Mouse (Mus musculus): Measurements from ENCODE around the gene 6030408B16Rik.

Gene 6030408B16Rik

DNA sequence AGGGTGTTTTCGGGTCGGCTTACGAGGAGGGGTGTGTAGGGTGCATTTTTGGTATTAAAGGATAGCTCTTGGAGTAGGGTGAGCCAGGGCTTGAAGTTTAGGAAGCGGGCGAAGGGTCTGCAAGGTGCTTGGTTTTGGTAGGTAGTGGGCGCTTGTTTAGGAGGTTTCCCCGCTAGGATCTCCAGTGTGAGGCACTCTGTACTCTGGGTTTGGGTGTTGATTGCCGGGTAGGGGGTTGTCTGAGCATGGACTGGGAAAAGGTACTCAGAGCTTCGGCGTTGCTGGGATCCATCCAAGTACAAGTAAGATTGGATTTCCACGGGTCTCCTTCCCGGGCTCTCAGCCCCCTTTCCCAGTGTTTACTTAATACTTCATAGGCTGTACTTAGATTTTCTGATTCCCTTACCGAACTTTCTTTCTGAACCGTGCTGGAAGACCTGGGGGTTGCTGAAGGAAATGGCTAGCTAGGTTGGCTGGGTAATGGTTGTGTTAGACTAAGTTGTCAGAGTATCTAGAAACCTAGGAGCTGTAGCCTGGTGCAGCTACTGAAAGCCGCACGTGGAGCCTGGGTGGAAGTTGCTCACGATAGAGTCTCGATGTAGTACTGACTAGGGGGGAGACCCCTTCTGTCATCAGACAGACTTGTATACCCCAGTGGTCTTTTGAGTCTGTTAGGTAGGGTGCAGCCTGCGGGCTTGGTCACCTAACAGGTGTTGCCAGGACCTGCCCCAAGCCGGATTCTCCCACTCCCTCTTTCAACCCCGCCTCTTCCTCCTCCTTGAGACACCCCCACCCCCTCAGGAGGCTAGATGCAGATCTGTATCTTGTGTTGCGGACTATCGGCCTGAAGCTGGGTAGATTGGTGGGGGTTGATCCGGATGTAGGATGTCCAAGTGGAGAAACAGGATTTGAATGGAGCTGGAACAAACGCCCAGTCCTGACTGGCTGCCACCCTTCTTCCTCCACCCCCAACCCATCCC, 25.7 kb upstream of the 6030408B16Rik start:
- DNase-seq: peak; percentile 47 to 52

DNA sequence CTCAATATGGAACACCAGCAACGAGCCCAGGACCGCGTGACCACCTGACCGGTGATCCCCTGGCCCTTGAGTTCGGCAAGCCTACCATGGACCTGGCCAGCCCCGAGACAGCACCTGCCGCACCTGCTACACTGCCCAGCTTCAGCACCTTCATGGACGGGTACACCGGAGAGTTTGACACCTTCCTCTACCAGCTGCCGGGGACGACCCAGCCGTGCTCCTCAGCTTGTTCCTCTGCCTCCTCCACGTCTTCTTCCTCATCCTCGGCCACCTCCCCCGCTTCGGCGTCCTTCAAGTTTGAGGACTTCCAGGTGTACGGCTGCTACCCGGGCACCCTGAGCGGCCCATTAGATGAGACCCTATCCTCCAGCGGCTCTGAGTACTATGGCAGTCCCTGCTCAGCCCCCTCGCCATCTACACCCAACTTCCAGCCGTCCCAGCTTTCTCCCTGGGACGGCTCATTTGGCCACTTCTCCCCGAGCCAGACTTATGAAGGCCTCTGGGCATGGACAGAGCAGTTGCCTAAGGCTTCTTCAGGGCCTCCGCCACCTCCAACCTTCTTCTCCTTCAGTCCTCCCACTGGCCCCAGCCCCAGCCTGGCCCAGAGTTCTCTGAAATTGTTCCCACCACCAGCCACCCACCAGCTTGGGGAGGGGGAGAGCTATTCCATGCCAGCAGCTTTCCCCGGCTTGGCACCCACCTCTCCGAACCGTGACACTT, 22.8 kb upstream of the 6030408B16Rik start:
- DNase-seq: no peak

DNA sequence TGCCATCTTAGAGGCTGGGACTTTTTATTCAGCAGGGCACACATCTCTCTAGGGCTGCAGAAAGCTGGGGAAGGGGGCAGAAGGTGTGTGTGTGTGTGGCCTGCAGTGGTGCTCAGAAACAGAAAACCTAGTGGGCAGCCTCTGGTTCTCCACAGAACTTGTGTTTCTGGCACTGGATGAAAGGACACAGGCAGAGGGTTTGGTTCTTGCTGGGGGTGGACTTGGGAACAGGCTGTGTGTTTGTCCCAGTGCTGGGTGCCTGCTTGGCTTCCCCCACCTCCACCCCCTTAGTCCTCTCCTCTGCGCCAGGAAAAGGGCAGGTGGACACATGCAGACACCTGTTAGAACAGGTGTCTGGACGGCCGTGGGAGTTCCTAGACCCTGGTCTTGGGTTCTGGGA, 21.9 kb upstream of the 6030408B16Rik start:
- DNase-seq: no peak

DNA sequence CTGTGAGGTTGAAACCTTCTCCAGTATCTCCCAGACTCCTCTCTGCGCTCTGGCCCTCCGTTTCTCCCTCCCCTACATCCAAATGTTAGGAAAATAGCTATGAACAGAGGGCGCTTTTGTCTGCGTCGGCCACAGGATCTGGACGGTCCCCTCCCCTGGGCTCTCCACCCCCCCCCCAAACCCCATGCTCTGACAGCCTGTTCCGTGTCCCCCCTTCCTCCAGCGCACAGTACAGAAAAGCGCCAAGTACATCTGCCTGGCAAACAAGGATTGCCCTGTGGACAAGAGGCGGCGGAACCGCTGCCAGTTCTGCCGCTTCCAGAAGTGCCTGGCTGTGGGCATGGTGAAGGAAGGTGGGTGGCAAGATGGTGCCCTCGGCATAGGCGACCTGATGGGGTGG, 21.5 kb upstream of the 6030408B16Rik start:
- no peak for DNase-seq

DNA sequence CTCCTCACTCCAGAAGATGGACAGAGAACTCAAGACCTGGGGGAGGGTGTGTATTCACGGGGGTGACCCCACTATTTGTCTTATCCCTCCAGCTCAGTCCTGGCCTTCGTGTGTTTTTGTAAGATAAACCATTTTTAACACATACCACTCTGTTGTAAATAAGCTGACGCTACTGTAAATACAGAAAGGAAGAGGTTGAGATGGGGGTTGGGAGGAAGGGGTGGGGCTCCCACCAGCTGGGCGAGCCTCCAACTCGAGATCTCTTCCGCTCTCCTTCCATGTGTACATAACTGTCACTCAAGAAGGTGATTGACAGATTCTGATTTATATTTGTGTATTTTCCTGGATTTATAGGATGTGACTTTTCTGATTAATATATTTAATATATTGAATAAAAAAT, 18.6 kb upstream of the 6030408B16Rik start:
- no peak for DNase-seq

DNA sequence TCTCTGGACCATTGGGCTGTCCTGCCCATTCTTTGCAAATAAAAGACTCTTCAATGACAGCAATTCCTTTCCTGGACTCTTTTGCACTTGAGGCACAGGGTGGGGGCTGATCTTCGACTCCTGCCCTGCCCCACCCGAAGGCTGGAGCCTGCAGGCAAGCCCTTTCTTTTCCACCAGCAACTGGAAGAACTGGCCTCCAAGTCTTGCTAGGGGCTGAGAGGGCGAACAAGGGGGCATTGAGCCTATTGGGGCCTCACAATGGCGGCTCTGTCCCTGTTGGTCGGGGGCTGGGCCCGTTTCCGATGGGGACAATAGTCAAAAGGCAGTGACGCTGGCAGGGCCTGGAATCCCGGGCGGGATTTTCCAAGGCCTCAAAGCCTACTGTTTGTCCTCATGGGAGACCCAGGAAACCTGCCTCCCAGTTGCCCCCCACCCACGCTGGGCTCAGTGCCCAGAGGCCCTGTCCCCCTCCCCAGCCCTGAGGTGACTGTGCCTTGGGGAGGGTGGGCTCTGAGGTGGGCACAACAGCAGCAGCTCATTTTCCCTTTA, 15.6 kb upstream of the 6030408B16Rik start:
- no peak for DNase-seq

DNA sequence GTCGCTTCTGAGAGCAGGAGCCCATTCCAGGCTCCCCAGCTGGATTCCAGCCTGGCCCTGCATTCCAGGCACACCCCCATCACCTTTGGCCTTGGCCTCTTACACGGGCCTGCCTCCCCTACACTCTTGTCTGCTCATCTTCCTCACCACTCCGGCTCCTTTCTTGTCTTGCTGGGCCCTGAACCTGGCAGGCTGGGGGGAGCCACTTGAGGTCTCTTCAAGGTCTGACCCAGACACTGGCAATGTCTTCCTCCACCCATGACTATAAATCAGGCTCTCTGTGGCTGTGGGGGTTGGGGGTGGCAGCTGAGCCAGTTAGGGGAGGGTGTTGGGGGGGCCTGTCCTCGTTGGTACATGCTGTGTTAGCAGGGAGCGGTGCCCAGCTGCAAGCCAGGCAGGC, 14.4 kb upstream of the 6030408B16Rik start:
- no peak for DNase-seq

DNA sequence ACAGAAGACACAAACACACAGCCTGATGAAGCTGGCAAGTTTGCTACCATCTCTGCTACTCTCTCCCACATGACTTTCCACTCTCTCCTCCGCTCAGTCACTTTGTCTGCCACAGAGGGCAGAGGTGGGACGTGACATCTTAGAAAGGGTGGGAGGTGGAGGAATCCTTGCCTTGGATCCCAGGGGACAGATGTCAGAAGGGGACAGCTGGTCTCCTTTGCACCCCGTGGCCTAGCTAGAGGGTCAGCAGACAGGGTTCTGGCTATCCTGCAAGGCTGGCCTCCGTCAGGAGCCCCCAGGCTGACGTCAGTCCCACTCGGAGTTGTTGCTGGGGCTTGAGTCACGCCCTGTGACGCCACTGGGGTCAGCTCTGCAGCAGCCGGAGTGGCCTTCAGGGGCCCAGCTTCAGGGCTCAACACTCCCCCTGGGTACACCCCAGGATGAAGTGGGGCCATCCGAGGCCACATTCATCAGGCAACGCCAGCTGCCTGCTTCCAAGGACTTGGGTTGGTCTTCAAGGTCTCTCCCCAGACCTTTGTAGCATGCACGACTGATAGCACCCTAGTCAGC, 13.5 kb upstream of the 6030408B16Rik start:
- no peak for DNase-seq

DNA sequence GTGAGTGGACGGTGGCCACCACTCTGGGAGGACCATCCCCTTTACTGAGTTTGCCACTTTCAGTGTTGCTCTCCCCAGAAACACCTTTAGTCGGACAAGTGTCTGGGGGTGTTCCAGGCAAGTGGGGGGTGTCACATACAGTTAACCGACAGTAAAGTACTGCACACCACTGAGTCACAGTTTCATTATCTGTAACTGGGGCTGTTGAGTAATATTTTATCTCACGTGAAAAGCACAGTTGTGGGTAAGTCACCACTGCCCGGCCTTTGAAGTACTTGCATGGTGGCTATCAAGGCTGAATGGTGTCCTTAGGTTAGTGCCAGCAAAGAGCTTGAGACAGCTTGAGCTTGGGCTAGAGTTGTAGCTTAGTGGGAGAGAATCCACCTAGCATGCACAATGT, 10.5 kb upstream of the 6030408B16Rik start:
- no peak for DNase-seq

DNA sequence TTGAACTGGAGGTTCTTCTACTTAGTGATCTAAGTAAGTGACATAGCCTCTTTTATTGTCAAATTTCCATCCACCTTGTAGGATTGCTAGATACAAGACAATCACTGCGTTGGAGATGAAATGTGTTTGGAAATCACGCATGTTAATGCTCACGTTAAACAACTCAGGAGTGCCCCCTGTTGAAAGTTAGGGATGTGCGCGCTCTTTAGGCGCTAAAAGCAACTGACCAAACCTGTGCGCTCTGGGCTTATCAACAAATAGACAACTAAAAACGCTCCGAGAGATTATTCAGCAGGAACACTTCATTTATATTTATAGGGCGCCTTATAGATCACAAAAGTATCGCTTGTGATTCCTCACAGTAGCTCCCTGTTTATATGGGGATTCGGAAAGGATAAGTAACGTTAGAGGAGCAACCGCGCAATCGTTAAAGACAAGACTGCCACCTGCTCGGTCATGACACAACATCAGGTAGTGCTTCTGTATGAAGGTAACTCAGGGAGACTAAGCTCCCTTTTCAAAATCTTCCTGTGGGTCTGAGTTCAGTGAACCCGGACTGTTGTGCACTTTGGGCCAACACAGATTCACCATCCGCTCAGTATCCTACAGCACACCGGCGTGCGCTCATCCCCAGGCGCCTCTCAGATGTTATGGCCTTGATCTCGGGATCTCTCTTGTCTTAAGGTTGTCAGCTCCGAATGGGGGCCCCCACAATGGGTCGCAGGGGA, 9.7 kb upstream of the 6030408B16Rik start:
- peak; percentile 69 to 72 for DNase-seq

DNA sequence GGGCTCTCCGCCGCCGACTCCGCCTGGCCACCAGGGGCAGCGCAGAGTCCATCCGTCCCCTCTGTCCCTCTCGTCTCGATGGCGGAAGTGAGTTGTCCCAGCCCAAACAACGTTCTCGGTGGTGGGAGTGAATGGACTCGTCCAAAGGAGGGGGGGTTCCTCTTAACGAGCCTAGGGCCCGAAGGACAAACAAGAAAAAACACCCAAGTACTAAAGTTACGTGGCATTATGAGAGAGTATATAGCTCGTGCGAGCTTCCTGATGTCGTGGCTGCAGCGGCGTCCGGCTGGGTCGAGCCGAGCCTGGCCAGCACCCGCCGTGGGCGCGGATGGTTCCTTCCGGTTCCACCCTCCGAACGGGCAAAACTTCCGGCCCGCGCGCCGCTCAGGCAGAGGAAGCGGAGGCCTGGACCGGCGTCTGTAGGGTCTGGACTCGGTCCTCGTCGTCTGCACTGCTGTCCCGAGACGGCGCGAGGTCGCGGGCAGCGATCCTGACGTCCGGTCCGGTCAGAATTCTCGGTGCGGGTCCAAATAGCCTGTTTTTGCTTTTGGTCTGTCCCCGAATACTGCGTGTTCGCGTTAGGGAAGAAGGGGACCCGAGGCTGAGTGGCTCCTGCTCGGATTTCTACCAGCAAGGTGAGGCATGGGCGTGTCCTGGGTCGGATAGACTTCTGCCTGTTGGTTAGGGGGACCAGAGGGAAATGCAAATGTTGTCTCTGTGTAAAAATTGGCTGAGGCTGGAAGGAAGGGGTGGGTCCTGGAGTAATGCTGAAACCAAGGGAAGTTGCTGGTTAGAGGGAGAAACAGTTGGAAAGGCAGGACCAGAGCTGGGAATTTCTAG, 8.9 kb upstream of the 6030408B16Rik start, which contains the start of gene Atg101:
Atg101 (plus strand) TSS at position 362 of the 840 bp plus-strand sequence.
- DNase-seq: peak; percentile 96

DNA sequence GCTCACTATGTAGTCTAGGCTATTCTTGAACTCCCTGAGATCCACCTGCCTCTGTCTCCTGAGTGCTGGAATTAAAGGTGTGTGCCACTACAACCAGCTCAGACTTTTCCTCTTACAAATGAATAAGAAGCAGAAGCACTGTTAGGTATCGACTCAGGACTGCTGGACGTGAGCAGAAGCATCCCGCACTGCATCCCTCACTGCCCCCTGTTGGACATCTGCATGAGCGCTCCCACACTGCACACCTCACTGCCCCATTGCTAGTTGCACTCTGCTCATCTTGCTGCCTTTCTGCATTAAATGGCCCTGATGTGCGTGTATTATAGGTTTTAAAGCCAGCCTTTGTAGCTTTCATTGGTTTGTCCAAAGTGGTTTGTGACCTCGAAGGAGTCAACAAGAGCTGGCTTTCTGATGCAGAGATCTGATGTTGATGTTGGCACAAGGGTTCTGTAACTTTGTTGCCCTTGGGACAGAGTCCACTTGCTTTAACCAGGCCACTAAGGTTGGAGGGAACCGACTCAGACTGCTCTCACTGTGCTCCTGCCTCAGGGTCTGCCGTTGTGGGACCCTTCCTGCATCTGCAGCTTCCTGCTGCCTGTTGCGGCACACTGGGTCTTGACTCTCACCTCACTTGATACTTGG, 6.8 kb upstream of the 6030408B16Rik start:
- DNase-seq: peak; percentile 40 to 44

DNA sequence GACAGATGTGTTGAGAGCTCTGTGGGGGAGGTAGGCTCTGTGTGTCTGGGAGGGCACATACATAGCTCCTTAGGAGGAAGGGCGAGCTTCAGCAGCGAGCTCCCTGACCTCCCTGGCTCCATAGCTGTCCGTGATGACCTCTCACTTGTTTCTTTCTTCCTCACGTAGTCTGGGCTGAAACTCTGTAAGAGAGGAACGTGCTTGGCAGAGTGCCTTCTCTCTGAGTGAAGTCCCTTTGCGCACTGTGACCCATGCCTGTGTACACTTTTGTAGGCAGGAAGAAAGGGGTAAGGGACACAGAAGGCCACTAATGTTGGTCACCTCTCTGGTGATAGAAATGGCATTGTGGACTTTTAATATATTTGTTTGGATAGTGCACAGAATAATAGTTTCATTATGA, 5.7 kb upstream of the 6030408B16Rik start:
- DNase-seq: no peak

DNA sequence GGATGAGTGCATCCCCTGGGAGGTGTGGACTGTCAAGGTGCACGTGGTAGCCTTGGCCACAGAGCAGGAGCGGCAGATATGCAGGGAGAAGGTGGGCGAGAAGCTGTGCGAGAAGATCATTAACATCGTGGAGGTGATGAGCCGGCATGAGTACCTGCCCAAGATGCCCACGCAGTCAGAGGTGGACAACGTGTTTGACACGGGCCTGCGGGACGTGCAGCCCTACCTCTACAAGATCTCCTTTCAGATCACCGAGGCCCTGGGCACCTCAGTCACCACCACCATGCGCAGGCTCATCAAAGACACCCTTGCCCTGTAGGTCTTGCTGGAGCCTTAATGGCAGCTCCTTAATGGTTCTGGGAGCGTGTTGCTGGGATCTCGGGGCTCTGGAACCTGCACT, 2.7 kb upstream of the 6030408B16Rik start:
- DNase-seq: no peak

DNA sequence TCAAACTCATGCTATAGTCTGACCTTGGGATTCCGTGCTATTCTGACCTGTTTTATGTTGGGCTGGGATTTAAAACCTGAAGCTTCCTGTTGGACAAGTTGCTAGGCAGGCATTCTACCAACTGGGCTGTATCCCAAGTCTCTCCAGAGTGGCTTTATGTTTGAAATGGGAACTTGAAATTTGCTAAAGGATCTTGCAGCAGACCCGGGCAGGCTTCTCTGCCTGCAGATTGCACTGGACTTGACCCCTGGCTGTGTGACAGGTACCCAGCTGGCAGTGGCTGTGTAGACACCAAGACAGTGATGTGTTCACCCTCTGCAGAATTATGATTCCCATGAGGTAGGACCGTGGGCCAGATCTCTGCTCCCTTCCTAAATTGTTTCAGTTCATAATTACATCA, 1.0 kb upstream of the 6030408B16Rik start:
- no peak for DNase-seq

DNA sequence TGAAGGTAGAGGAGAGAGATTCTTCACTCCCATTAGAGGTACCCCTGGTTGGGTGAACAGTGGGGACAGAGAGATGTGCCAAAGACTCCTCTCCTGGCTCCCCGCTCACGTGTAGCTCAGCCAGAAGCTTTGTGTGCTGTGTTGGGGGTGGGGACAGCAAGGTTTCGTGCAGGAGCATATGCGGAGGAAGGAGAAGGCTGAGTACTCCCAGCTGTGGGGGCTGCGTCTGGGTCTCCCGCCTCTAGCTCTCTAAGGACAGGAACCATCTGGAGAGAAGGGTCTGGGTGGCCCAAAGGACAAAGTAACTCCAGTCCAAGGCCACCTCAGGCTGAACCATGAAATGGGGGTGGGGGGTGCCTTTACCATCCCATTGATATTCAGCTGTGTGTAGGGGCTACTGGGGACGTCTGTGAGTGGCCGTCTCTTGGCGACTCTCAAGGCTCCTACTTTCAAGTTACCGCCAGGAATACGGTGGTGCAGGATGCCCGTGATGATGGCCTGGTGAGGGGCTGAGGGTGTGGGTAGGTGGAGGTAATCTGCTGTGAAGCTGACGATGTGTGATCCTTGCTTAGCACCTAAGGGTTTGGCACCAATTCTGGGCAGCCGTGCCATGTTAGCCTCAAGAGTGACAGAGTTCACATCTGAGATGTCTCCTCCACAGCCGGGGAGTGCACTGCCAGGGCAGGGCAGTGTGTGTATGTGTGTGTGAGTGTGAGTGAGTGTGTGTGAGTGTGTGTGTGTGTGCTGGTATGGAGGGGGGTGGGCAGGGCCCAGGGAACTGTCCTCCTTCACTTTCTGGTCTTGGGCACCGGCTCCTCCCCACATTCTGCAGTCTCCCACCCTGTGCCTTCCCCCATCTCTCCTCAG, 1.2 kb downstream of the 6030408B16Rik start:
- DNase-seq: no peak

DNA sequence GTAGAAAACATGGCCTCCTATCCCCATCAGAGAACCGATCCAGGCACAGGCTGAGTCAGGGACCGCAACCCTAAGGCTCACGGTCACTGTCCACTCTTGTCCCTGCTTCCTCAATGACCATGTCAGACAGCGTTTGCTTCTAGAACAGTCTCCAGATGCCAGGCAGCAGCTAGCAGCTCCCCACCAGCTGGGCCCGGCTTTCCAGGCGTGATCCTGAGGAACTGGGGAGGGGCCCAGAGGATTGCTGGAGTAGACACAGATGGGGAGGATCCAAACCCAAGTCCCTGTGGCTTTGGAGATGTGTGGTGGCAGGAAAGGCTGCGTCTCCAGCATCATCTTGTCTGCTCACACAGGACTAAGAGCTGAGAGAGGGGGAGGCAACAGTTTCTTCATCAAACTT, 2.1 kb downstream of the 6030408B16Rik start:
- no peak for DNase-seq

DNA sequence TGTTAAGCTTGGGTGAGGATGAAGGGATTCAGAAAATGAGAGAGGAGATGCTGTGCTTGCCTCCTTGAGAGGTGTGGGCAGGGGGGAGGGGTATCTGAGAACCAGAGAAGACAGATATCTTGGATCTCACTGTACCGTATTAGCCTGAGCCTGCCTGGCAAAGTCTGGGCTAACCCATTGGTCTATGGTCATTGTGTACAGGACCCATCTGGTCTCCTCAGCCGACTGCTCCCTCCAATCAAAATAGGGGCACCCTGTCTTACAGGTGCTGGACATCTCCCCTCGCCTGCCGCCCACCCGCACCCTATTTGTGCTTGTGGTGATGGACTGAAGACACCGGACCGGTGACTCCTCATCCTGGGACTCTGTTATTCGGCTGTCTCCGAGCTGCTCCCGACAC, 2.6 kb downstream of the 6030408B16Rik start:
- DNase-seq: no peak

DNA sequence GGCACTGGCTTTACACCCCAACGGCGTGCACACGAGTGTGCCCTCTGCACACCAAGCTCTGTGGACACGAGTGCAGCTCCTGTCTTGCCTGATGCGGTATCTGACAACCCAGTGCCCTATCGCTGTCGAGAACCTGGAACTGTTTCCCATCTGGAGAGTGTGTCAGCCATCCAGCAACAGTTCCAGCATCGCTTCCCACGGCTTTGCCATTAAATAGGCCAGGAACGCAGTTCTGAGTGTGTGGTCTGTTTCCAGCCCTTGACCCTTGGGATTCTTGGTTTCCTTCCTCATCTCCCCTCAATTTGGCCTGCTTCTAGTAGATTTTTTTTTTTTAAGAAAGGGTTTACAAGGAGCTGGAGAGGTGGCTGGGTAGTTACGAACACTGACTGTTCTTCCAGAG, 3.1 kb downstream of the 6030408B16Rik start:
- DNase-seq: no peak

DNA sequence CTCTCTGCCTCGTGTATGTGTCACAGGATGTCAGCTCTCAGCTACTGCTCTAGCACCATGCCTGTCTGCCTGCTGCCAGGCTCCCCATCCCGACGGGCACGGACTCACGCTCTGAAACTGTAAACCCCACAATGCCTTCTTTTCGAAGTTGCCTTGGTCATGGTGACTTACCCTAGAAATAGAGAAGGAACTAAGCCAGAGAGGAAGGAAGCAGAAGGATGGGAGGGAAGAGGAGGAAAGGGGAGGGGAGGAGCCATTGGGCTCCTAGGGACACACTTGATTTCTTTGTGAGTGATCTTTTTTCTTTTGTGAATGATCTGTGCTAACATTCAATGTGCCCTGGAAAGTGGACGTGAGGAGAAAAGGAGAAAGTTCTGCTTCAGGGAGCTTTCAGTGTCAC, 5.0 kb downstream of the 6030408B16Rik start:
- no peak for DNase-seq
